Mouse (Mus musculus) C2C12 (cell line): ENCODE data around the gene Slc16a13. TPM values are rescaled to one million over a fixed set of nuclear protein-coding genes. Genes with fewer than 3 reads are reported as not detected.
A peak's percentile ranks its signal among the peaks of the same experiment; 100 is the strongest.

Experiments used
- H3K27me3 ChIP-seq: one replicate; pipeline ENCODE4 v1.6.1; 2011; ENCODE audit not compliant: control insufficient read depth, insufficient read depth, insufficient read length
- H3K36me3 ChIP-seq: one replicate; pipeline ENCODE4 v1.6.1; 2011; ENCODE audit not compliant: control insufficient read depth, insufficient read depth
- H3K4me3 ChIP-seq: one replicate; pipeline ENCODE4 v1.5.1; 2011; ENCODE audit warnings: mild to moderate bottlenecking, control low read depth; ENCODE audit not compliant: poor library complexity, insufficient read depth, severe bottlenecking
- H3K79me2 ChIP-seq: one replicate; pipeline ENCODE4 v1.6.1; 2011; ENCODE audit not compliant: control insufficient read depth, insufficient read depth
- H3K79me3 ChIP-seq: one replicate; pipeline ENCODE4 v1.6.1; 2011; ENCODE audit warnings: low read depth, control low read depth
- H3ac ChIP-seq: one replicate; pipeline ENCODE3; 2011; ENCODE audit warnings: low read depth; ENCODE audit not compliant: control insufficient read depth, insufficient read length
- CEBPB ChIP-seq: IDR thresholded peaks from one replicate; pipeline ENCODE4 v1.6.1; 2011; ENCODE audit warnings: low read depth, mild to moderate bottlenecking, control low read depth, moderate library complexity
- CTCF ChIP-seq: IDR thresholded peaks from one replicate; pipeline ENCODE4 v1.5.1; 2011; ENCODE audit not compliant: control insufficient read depth, insufficient read depth, insufficient read length
- FOSL1 ChIP-seq: IDR thresholded peaks from one replicate; pipeline ENCODE4 v1.8.0; 2011; ENCODE audit warnings: mild to moderate bottlenecking, low read length; ENCODE audit not compliant: poor library complexity, insufficient read depth, severe bottlenecking
- MAX ChIP-seq: IDR thresholded peaks from one replicate; pipeline ENCODE4 v1.6.1; 2011; ENCODE audit warnings: mild to moderate bottlenecking, control low read depth
- MYOD1 ChIP-seq: IDR thresholded peaks from one replicate; pipeline ENCODE4 v1.6.1; 2011; ENCODE audit warnings: low read depth; ENCODE audit not compliant: control insufficient read depth, insufficient read length
- MYOG ChIP-seq: IDR thresholded peaks from one replicate; pipeline ENCODE4 v1.6.1; 2011; ENCODE audit not compliant: control insufficient read depth, insufficient read length; ENCODE audit errors: extremely low read depth
- USF1 ChIP-seq: IDR thresholded peaks from one replicate; pipeline ENCODE4 v1.6.1; 2011; ENCODE audit warnings: low read depth, mild to moderate bottlenecking, control low read depth, moderate library complexity
- long read RNA-seq, 2 experiments: library from polyadenylated mRNA; unstranded; transcript quantifications; one replicate each; pipeline ENCODE4 v2.0.0; 2019 to 2020
- polyA plus RNA-seq: library from polyadenylated mRNA; unstranded; fragments of >200 nt; fragmentation: generic; extraction: Trizol; gene quantifications from one replicate; pipeline ENCODE4 v1.2.1, GENCODE M21; 2012; ENCODE audit warnings: missing spikeins

Gene Slc16a13
- polyA plus RNA-seq: 22.0 TPM
- long read RNA-seq, experiment 1, partial matches to known transcripts: 0 of 3 reads
- long read RNA-seq, experiment 1, other reads (novel, unspliced or antisense): 1 of 3 reads
- long read RNA-seq, experiment 2, transcript Slc16a13-201 (4 exons, 2,531 nt): major isoform, 49 of 77 reads
- long read RNA-seq, experiment 2, partial matches to known transcripts: 3 of 77 reads
- long read RNA-seq, experiment 2, other reads (novel, unspliced or antisense): 25 of 77 reads

DNA sequence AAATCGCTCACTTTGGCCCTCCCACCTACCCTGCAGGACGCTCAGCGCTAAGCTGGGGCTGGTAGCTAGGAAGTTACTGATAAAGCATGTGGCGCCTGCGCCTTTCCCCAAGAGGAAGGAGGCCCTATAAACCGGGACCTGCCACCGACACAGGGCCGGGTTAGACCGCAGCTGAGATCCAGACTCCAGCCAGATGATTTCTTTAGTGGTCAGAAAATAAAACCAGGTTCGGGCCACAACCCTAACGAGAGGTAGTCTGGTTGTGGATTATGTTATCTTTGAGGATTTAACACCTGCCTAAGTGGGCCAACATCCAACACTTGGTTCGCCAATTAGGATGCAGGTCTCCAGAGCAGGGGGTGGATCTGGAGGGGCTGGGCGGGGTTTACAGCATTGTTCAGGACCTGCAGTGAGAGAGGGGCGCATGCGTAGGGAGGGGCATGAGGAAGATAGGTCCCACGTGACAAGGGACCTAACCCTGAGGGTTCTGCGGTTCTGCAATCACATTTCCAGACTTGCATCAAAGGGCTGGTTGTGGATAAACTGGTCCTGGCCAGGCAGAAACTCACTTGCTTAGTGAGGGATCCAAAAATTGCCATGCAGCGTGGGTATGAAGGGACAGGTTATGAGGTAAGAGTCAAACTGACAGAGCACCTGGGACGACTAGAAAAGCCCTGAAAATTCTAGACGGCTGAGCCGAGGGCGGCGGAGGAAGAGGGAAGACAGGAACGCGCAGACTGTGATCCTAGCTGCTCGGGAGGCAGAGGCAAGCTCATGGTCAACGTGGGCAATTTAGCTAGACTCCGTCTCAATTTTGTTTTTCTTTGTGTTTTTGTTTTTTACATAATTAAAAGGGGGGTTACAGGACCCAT is at the start of gene Slc16a13:
TSS of gene Slc16a13 (minus strand) at position 334 of the 872 bp plus-strand sequence.
- peaks cover 15% of the 10 kb centered on the region for H3K79me3 ChIP-seq
- peaks cover 75% of the 10 kb centered on the region for H3K79me2 ChIP-seq
- H3K36me3 ChIP-seq: peaks cover 50% of the 10 kb centered on the region
- peak; percentile 97 for TF ChIP-seq USF1
- TF ChIP-seq MYOG: no peak
- peak within 1 kb of the TSS; percentile 43 for H3K4me3 ChIP-seq
- peak within 1 kb of the TSS; percentile 90 for H3ac ChIP-seq
- H3K27me3 ChIP-seq: no peaks in the 10 kb centered on the region

DNA sequence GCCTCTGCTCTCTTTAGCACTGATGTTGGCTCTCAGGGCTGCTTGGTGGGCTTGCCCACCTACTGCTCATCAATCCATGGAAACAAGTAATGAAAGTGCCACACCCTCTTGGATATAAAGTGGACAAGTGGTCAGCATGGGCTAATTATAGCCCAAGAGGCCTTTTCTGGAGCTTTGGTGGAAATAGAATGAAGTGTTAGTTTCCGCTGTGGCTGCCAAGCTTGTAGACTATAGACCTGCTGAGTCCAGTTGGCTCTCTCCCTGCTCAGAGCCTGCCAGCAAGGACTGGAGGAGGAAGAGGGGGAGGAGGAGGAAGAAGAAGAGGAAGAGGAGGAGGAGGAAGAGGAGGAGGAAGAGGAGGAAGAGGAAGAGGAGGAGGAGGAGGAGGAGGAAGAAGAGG is 45.5 kb upstream of the Slc16a13 start:
- no peak overlapping the region for H3K4me3 ChIP-seq
- H3K27me3 ChIP-seq: no peaks in the 10 kb centered on the region
- TF ChIP-seq CEBPB (no peak), USF1 (no peak), MAX (no peak), MYOD1 (no peak), FOSL1 (no peak), MYOG (no peak), CTCF (no peak)
- no peaks in the 10 kb centered on the region for H3K36me3 ChIP-seq
- no peak overlapping the region for H3ac ChIP-seq
- H3K79me3 ChIP-seq: no peaks in the 10 kb centered on the region
- no peaks in the 10 kb centered on the region for H3K79me2 ChIP-seq

DNA sequence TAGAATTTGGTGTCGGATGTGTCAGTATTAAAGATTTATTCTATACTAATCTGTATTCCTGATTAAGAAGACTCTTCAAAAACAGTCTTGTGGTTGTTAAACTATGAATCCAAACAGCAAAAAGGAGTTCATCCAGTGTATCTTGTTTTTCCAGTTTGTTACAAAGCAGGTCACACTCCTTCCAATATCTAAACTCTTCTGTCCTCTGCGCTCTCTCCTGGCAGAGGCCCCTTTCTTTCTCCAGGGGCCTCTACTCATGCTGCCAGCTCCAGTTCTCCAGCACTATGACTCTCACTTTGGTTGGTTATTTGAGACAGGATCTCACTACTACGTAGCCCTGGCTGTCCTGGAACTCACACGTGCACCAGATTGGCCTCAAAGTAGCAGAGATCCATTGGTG is 45.0 kb upstream of the Slc16a13 start:
- Histone ChIP-seq H3K36me3 (no peaks in the 10 kb centered on the region), H3K4me3 (no peak overlapping the region), H3K79me2 (no peaks in the 10 kb centered on the region), H3K79me3 (no peaks in the 10 kb centered on the region), H3ac (no peak overlapping the region), H3K27me3 (no peaks in the 10 kb centered on the region)
- TF ChIP-seq CEBPB: no peak
- no peak for TF ChIP-seq USF1
- TF ChIP-seq MAX: no peak
- no peak for TF ChIP-seq MYOD1
- no peak for TF ChIP-seq FOSL1
- no peak for TF ChIP-seq MYOG
- TF ChIP-seq CTCF: no peak

DNA sequence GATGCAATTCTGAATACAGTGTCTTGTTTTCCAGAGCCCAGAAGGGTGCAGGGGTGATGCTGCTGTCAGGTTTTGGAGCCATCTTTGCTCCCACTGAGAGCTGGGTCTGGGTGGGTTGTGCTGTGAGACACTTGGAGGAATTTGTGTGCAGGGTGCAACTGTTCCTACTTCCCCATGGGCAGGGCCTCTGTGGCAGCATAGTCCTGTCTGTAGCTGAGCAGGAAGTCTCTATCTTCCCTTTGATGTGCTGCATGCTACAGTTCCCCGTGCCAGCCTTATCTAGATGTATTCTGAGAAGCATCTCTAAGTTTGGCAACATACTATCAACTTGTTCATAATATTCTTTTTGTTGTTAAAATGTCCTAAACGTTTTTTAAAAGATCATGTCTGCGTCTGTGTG is 44.4 kb upstream of the Slc16a13 start:
- Histone ChIP-seq H3K79me2 (no peaks in the 10 kb centered on the region), H3ac (no peak overlapping the region)
- TF ChIP-seq FOSL1 (no peak), USF1 (no peak), MAX (no peak)

DNA sequence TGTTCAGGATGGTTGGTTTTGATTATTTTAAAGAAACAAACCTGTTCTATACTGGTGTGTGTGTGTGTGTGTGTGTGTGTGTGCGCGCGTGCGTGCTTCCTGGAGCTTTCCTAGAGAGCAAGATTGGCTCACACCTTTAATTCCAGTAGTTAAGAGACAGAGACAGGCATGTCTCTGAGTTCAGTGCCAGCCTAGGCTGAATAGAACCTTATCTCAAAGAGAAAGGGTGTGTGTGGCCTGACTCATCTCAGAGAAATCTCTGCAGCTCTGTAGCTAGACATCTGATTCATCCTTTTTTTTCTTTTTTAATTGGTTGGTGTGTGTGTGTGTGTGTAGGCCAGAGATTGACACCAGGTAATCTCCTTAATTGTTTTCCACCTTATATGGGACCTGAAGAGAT is 38.2 kb upstream of the Slc16a13 start:
- TF ChIP-seq MYOD1 (no peak), FOSL1 (peak; percentile 45), CTCF (no peak), CEBPB (no peak)
- H3K79me3 ChIP-seq: no peaks in the 10 kb centered on the region
- H3ac ChIP-seq: no peak overlapping the region
- peaks cover 4% of the 10 kb centered on the region for H3K27me3 ChIP-seq
- H3K4me3 ChIP-seq: no peak overlapping the region
- no peaks in the 10 kb centered on the region for H3K36me3 ChIP-seq
- no peaks in the 10 kb centered on the region for H3K79me2 ChIP-seq

More for the DNA sequence above, 44.4 kb upstream of the Slc16a13 start:
- Histone ChIP-seq H3K4me3 (no peak overlapping the region), H3K79me3 (no peaks in the 10 kb centered on the region), H3K27me3 (no peaks in the 10 kb centered on the region), H3K36me3 (no peaks in the 10 kb centered on the region)

DNA sequence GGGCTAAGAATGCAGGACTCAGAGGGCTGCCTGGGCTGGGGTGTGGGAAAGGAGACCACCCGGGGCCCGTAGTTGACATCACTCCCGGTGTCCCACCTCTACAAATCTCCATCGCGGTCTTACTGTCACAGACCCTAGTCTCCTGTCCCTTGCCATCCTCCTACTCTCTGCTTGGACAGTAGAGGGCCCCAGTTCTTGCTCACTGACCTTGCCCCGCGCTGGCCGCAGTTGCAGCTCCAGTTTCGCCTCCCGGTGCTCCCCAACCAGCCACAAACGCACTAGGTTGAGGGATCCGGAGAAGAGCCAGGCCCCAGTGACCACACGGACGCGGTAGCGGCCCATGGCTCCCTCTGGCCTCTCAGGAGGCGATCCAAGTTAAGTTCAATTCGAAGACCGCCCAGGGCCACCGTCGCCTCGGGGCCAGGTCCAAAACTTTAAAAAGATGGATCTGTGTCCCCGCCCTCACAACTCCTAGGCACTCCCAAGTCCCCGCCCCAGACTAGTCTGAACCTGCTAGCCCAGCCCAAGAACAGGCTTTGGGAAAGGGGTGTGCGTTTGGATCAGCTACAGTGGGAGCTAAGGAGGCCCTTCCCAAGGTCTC is 34.2 kb upstream of the Slc16a13 start, which contains the start of gene Alox12:
TSS of gene Alox12 (minus strand) at position 423 of the 601 bp plus-strand sequence.
- Histone ChIP-seq H3K36me3 (no peaks in the 10 kb centered on the region), H3K79me3 (no peaks in the 10 kb centered on the region), H3K4me3 (no peak within 1 kb of the TSS), H3K79me2 (no peaks in the 10 kb centered on the region), H3K27me3 (peaks cover 18% of the 10 kb centered on the region), H3ac (peak within 1 kb of the TSS; percentile 45)
- TF ChIP-seq CTCF (peak; percentile 57), MAX (no peak), CEBPB (no peak)
